Mouse (Mus musculus) stomach, embryonic 15.5 days (tissue): Measurements from ENCODE around the gene Hspa1b. TPM values are rescaled to one million over a fixed set of nuclear protein-coding genes. Genes with fewer than 3 reads are reported as not detected.
"Not testable (repeated sequence)": the region's sequence is repeated elsewhere in the genome, so short reads cannot be mapped to it uniquely, and the experiment has no call there.

ENCODE experiments used
- ATAC-seq: fragments of 200-750 bp; cut with Nextera tagmentation; 2 replicates; pipeline ENCODE4 v1.8.0; 2017; ENCODE audit warnings: low read depth, moderate number of reproducible peaks, moderate TSS enrichment; ENCODE audit not compliant: insufficient read depth, low FRiP score
- H3K27ac ChIP-seq: fragments of 300-500 bp; sonication (generic); 2 replicates; pipeline ENCODE4 v1.5.1; 2015; ENCODE audit warnings: mild to moderate bottlenecking, inconsistent platforms
- H3K27me3 ChIP-seq: fragments of 300-500 bp; sonication (generic); replicated peaks from 2 replicates; pipeline ENCODE4 v1.6.1; 2015; ENCODE audit warnings: inconsistent platforms
- H3K36me3 ChIP-seq: fragments of 300-500 bp; sonication (generic); 2 replicates; pipeline ENCODE4 v1.6.1; 2015; ENCODE audit warnings: inconsistent platforms
- H3K4me1 ChIP-seq: fragments of 300-500 bp; sonication (generic); 2 replicates; pipeline ENCODE4 v1.6.1; 2015; ENCODE audit warnings: inconsistent platforms
- H3K4me2 ChIP-seq: fragments of 300-500 bp; sonication (generic); 2 replicates; pipeline ENCODE4 v1.6.1; 2015; ENCODE audit warnings: mild to moderate bottlenecking, inconsistent platforms
- H3K4me3 ChIP-seq: fragments of 300-500 bp; sonication (generic); replicated peaks from 2 replicates; pipeline ENCODE4 v1.5.1; 2015; ENCODE audit warnings: inconsistent platforms
- H3K9ac ChIP-seq: fragments of 300-500 bp; sonication (generic); 2 replicates; pipeline ENCODE4 v1.6.1; 2015; ENCODE audit warnings: inconsistent platforms
- H3K9me3 ChIP-seq: fragments of 300-500 bp; sonication (generic); 2 replicates; pipeline ENCODE4 v1.6.1; 2016; ENCODE audit warnings: inconsistent platforms
- WGBS: fragments of 180-500 bp; shearing (Covaris S2); methylation state at CpG from one replicate; pipeline ENCODE4 v1.1.7; 2015; 5-methylcytosine and 5-hydroxymethylcytosine counted together
- polyA plus RNA-seq: library from polyadenylated mRNA; unstranded; fragments of >200 nt; fragmentation: Nextera tagmentation; extraction: Ambion mirVana; gene quantifications from 2 replicates; pipeline ENCODE4 v1.2.1, GENCODE M21; 2015

Hspa1b gene
- polyA plus RNA-seq = 0.34 and 0.90 TPM in 2 replicates

GRCm38 (mm10) chr17:34959130-34959778 lies at the start of gene Hspa1b:
Hspa1b (minus strand) TSS chr17:34959238.
- not testable (repeated sequence) for H3K4me1 ChIP-seq, H3K9me3 ChIP-seq, H3K36me3 ChIP-seq, H3K27me3 ChIP-seq
- peak; percentile 90 for ATAC-seq
- under 1% methylated on average over 29 of the region's 32 CpGs for WGBS
- Histone ChIP-seq H3K27ac (peak within 1 kb of the TSS; percentile 99), H3K4me2 (peak within 1 kb of the TSS; percentile 63), H3K4me3 (peak within 1 kb of the TSS; percentile 56), H3K9ac (peak within 1 kb of the TSS; percentile 56; the same call in 1 of the 2 replicates)

DNA sequence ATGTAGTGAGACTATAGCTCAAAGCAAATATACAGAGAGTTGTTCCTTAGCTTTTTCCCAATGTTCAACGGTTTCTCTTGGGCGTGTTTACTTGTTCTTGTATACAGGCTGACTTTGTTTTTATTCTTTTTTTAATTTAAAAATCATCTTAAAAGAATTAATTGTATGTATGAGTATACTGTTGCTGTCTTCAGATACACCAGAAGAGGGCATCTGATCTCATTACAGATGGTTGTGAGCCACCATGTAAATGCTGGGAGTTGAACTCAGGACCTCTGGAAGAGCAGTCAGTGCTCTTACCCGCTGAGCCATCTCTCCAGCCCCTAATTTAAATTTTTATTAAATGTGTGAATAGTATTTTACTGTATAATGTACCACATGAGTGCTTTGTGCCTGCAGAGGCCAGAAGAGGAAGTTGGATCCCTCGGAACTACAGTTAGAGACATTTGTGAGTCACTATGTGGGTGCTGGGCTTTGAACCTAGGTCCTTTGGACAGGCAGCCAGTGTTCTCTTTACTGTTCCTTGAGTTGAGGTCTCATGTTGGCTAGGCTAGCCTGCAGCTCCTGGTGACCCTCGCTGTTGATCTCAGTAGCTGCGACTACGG lies 48.5 kb upstream of the Hspa1b start:
- peaks cover 72% of the 10 kb centered on the region for H3K36me3 ChIP-seq
- ATAC-seq = no peak

DNA sequence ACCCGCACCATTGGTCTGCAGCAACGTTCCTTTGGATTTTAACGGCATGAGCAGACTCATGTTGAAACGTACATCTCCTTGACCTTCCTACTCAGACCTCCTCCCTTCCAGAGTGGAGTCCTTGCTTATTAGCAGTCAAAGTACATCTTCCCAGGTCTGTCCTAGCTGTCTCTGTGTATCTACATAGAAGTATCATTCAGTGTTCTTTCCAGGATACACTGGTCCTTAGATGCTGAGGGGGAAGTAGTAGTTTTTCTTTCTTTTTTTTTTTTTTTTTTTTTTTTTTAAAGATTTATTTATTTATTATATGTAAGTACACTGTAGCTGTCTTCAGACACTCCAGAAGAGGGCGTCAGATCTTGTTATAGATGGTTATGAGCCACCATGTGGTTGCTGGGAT lies 46.9 kb upstream of the Hspa1b start:
- H3K4me2 ChIP-seq, ATAC-seq, H3K27me3 ChIP-seq, H3K9me3 ChIP-seq, H3K27ac ChIP-seq, H3K4me3 ChIP-seq, H3K9ac ChIP-seq: not testable (repeated sequence)
- peaks cover 57% of the 10 kb centered on the region for H3K36me3 ChIP-seq
- 89% methylated on average over 5 of the region's 5 CpGs for WGBS
- H3K4me1 ChIP-seq = peaks cover 15% of the 10 kb centered on the region

More for the DNA sequence above, 48.5 kb upstream of the Hspa1b start:
- no peak overlapping the region for H3K4me3 ChIP-seq
- no peaks in the 10 kb centered on the region for H3K9me3 ChIP-seq
- H3K4me2 ChIP-seq = no peak overlapping the region
- peaks cover 10% of the 10 kb centered on the region for H3K4me1 ChIP-seq
- no peaks in the 10 kb centered on the region for H3K27me3 ChIP-seq
- H3K9ac ChIP-seq = no peak overlapping the region
- WGBS = 91% methylated on average over 7 of the region's 7 CpGs
- H3K27ac ChIP-seq = no peak overlapping the region

DNA sequence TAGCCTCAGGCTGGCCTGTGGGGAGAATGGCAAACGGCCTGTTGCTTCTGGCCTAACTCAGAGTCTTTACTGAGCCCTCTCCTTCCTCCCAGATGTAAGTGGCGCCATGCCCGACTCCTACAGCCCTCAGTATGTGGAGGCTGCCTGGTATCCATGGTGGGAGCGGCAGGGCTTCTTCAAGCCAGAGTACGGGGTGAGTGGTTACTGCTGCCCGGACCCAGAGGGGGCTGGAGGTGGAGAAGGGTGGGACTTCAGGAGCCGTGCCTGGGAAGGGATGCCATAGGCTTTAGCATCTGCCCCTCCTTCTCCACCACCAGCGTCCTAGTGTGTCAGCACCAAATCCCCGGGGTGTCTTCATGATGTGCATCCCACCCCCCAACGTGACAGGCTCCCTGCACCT lies 46.1 kb upstream of the Hspa1b start:
- H3K4me2 ChIP-seq = no peak overlapping the region
- H3K36me3 ChIP-seq = peaks cover 50% of the 10 kb centered on the region
- WGBS = 93% methylated on average over 10 of the region's 10 CpGs
- H3K9me3 ChIP-seq = no peaks in the 10 kb centered on the region
- H3K4me3 ChIP-seq = no peak overlapping the region
- no peak overlapping the region for H3K9ac ChIP-seq
- no peaks in the 10 kb centered on the region for H3K27me3 ChIP-seq
- no peak for ATAC-seq
- peaks cover 15% of the 10 kb centered on the region for H3K4me1 ChIP-seq
- H3K27ac ChIP-seq = no peak overlapping the region

DNA sequence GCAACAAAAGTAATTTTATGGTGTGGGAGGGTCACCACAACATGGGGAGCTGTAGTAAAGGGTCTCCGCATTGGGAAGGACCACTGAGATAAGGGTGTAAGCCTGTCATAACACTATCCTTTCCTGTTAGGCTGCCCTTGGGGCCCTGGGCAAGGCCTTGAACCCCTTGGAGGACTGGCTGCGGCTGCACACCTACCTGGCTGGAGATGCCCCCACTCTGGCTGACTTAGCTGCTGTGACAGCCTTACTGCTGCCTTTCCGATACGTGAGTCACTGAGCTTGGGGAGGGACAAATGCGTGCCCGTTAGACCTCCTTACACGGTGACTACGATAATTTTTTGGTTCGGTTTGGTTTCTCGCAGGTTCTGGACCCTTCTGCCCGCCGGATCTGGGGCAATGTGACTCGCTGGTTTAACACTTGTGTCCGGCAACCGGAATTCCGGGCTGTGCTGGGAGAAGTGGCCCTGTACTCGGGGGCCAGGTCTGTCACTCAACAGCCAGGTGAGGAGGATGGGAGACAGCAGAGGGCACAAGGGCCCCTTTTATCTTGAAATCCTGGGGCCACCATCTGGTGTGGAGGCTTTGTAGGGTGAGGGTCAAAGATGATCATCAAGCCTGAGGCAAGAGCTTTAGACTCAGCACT lies 45.2 kb upstream of the Hspa1b start:
- Histone ChIP-seq H3K4me1 (peaks cover 24% of the 10 kb centered on the region), H3K9ac (no peak overlapping the region), H3K4me3 (no peak overlapping the region), H3K36me3 (peaks cover 40% of the 10 kb centered on the region), H3K9me3 (no peaks in the 10 kb centered on the region), H3K4me2 (no peak overlapping the region), H3K27ac (no peak overlapping the region), H3K27me3 (no peaks in the 10 kb centered on the region)
- WGBS = 94% methylated on average over 17 of the region's 17 CpGs
- no peak for ATAC-seq

DNA sequence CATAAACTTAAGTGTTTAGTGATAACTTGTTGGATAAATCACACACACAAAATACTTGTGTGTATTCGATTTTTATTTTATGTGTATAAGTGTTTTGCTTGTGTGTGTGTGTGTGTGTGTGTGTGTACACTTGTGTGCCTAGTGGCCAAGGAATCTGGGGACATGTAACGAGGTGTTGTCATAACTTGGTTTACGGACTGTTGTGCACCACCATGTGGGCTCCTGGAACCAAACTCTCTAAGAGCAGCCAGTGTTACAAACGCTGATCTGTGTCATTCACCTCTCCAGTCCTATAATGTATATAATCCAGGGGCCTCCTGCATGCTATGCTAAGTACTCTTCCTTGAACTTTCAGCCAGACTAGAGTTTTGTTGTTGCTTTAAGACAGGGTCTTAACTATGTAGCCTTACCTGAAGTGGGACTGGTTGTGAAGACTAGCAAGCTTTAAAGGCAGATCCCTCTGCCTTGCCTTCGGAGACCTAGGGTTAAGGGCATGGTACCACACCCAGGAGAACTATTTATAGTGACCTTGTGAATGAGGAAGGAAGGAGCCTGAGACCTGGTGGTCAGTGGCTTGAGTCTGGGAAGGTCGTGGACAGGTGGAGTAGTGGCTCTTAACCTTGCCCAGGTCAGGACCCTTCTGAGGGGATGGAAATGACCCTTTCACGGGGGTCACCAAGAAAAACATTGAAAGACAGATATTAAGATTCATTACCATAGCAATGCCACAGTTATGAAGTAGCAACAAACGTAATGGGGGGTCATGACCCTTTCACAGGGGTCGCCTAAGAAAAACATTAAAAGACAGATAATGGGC lies 44.2 kb upstream of the Hspa1b start:
- Histone ChIP-seq H3K4me3 (peak overlapping the region; percentile 71), H3K36me3 (peaks cover 32% of the 10 kb centered on the region), H3K27ac (no peak overlapping the region), H3K9me3 (no peaks in the 10 kb centered on the region), H3K4me1 (peaks cover 32% of the 10 kb centered on the region), H3K9ac (0 out of 2 replicates have a peak overlapping the region, but pooled peaks have one; percentile 2), H3K4me2 (peak overlapping the region; percentile 90), H3K27me3 (no peaks in the 10 kb centered on the region)
- no peak for ATAC-seq
- WGBS = 46% methylated on average over 9 of the region's 9 CpGs

GRCm38 (mm10) chr17:35002153-35002865 lies 43.3 kb upstream of the Hspa1b start:
- peak overlapping the region; percentile 98 for H3K27ac ChIP-seq
- no peaks in the 10 kb centered on the region for H3K9me3 ChIP-seq
- H3K4me1 ChIP-seq = peaks cover 38% of the 10 kb centered on the region
- no peaks in the 10 kb centered on the region for H3K27me3 ChIP-seq
- 8% methylated on average over 12 of the region's 12 CpGs for WGBS
- H3K4me2 ChIP-seq = peak overlapping the region; percentile 90
- peak overlapping the region; percentile 71 for H3K4me3 ChIP-seq
- peaks cover 31% of the 10 kb centered on the region for H3K36me3 ChIP-seq
- no peak for ATAC-seq
- H3K9ac ChIP-seq = peak overlapping the region; percentile 98

GRCm38 (mm10) chr17:35001452-35002152 lies 42.6 kb upstream of the Hspa1b start:
- H3K36me3 ChIP-seq = peaks cover 28% of the 10 kb centered on the region
- no peaks in the 10 kb centered on the region for H3K9me3 ChIP-seq
- WGBS = under 1% methylated on average over 35 of the region's 35 CpGs
- peak overlapping the region; percentile 98 for H3K27ac ChIP-seq
- peak overlapping the region; percentile 71 for H3K4me3 ChIP-seq
- no peak for ATAC-seq
- peak overlapping the region; percentile 90 for H3K4me2 ChIP-seq
- H3K9ac ChIP-seq = peak overlapping the region; percentile 98
- peaks cover 41% of the 10 kb centered on the region for H3K4me1 ChIP-seq
- H3K27me3 ChIP-seq = no peaks in the 10 kb centered on the region

DNA sequence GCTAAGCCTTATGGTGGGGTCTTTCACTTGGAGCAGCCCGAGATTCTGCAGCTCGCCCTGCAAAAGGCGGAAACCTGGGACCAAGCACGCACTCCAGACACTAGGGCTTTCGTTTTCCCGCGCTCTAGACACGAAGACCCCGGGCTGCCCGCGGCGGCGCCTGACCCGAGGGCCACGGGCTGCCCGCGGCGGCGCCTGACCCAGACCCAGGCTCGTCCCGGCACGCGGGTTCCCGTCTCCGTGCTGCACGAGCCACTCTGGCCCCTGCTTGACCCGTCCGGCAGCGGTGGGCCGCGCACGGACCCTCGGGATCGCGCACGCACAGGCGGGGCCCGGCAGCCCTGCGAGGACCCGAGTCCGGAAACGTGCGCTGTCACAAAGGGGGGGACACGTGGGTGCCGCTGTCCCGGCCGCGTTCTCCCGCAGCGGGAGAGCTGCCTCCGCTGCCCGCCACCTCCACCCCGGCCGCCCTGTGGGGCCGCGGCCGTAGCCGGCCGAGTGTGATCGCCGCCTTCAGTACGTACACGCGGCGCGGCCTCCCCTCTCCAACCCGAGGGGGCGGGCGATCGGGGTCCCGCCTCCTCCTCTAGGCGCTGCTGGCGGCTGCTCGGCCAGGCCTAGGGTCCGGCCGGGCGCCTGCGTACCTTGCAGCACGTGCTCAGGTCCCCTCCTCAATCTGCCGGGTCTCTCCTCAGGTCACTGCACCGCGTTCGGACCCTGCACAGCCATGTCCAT lies 41.8 kb upstream of the Hspa1b start, which contains the start of gene Vars:
Gene Vars, plus strand, starts transcription at position 271 of the 735 bp plus-strand sequence.
- WGBS = under 1% methylated on average over 80 of the region's 83 CpGs

More for the DNA sequence above, 41.8 kb upstream of the Hspa1b start, which contains the start of gene Vars:
- peaks cover 25% of the 10 kb centered on the region for H3K36me3 ChIP-seq
- H3K9me3 ChIP-seq = no peaks in the 10 kb centered on the region
- H3K27ac ChIP-seq = peak within 1 kb of the TSS; percentile 98
- H3K4me1 ChIP-seq = peaks cover 43% of the 10 kb centered on the region
- peak; percentile 89 for ATAC-seq
- no peaks in the 10 kb centered on the region for H3K27me3 ChIP-seq
- peak within 1 kb of the TSS; percentile 98 for H3K9ac ChIP-seq
- H3K4me3 ChIP-seq = peak within 1 kb of the TSS; percentile 71
- peak within 1 kb of the TSS; percentile 90 for H3K4me2 ChIP-seq
